Mouse (Mus musculus): Measurements from ENCODE around the gene Lrrc18.

GRCm38 (mm10) chr14:32964742-32965141 is 26.4 kb upstream of the Lrrc18 start:
- TF ChIP-seq CTCF (IDR thresholded peaks at IDR 0.05; ENCODE audit: low read depth, low read length) (no peak), POLR2A (IDR thresholded peaks at IDR 0.05; ENCODE audit: extremely low read depth, insufficient read depth, low read length) (no peak)
